Mouse (Mus musculus): Measurements from ENCODE around the gene Tnk1.

GRCm38 (mm10) chr11:69886907-69887635 lies 28.5 kb upstream of the Tnk1 start:
- TF ChIP-seq CTCF (IDR thresholded peaks at IDR 0.05; ENCODE audit: low read depth) = peak; percentile 72
- TF ChIP-seq EP300 (IDR thresholded peaks at IDR 0.05; ENCODE audit: low read depth) = no peak; the same call in 1 of the 2 replicates

Data from liver, postnatal 0 days (tissue).